Mouse (Mus musculus) liver, adult (tissue): ENCODE measurements around the gene Tent4b.

Source experiments
- GATA4 ChIP-seq: IDR thresholded peaks from 2 replicates; pipeline ENCODE4 v1.6.1; 2014; ENCODE audit warnings: mild to moderate bottlenecking, low read length; ENCODE audit not compliant: insufficient replicate concordance

The Tent4b gene

DNA sequence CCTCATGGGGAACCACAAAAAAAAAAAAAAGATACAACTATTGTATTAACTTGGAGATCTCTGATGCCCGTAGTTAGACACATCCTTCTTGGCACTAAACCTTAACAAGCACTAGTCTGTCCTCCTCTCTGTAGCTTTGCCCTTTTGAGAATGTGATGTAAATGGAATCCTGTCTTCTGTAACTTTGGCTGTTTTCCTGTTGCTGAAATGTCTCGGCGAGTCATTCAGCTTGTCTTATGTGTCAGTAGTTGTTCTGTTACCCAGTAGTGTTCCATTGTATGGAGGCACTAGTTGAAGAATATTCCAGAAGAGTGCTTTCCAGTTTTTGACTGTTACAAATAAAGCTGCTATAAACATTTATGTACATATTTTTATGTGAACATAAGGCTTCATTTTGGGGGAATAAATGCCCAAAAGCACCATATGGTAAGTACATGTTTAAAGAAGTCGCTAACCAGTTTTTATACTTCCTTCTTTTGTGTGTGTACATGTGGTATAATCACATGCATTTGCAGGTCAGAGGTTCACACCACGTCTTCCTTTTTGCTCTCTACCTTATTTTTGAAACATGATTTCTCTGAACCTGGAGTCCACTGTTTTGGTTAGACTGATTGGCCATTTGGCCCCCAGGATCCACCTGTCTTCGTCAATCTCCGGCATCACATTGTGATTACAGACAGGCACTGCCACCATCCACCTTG lies 8.3 kb downstream of the Tent4b start:
- no peak for TF ChIP-seq GATA4

DNA sequence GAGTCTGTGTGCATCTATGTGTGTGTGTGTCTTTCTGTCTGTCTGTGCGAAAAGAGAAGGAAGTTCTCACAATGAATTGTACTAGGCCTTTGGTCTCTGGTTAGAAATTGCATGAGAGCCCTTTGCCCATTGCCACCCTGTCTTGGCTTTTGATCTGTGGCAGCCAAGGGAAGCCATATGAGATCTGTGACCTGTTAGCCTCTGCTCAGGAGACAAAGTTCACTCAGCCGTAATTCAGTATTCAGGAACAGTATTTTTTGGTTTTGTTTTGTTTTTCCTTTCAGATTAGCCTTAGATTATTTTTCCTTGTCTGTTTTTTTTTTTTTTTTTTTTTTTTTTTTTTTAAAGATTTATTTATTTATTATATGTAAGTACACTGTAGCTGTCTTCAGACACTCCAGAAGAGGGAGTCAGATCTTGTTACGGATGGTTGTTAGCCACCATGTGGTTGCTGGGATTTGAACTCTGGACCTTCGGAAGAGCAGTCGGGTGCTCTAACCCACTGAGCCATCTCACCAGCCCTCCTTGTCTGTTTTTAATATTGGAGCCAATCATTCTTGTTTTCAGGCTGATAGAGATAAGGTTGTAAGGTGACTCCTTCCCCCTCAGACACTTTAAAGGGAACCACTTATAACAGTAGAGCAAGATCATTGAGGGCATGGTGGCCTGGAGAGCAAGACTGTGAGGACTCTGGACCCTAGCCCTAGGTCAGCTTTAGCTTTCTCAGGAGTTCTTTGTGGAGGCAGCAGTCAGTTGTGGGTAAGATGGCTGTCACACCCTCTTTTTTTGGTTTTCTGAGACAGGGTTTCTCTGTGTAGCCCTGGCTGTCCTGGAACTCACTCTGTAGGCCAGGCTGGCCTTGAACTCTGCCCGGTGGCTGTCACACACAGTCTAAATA lies 11.2 kb downstream of the Tent4b start:
- peak; percentile 49; the same call in 1 of the 2 replicates for TF ChIP-seq GATA4

DNA sequence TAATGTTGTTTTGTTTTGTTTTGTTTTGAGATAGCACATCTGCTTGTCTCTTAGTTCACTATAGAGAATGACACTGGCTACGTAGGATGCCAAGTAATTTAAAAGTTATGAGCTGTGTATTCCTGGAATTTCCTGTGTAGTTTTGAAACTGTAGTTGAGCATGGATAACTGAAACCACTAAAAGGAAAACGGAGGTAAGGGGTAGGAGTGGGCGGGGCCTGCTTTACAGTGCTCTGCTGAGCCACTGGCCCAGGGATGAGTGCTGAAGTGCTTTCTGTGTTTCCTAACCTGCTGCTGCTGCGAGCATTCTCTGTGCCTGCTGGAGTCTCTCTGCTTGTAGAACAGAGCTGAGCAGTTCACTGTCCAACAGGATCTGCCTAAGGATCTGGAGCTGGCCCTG lies 22.3 kb downstream of the Tent4b start:
- TF ChIP-seq GATA4: no peak

DNA sequence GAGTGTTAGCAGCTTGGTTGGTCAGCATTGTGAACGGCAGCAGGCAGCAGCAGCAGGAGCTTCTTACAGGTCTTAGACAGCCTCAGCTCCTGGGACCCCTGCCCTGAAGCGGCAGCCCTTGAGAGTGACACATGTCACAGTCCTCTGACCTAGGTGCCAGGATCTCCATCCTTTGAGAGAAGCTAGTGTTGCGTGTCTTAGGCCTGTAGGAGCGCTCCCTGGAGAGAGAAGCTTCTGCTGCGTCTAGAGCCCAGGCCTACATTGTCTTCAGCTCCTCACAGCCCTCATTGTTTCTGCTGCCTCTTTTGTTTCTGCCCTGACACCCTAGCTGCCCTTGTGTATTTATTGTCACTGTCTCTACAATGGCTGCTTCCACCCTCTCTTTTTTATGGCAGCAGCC lies 26.3 kb downstream of the Tent4b start:
- no peak for TF ChIP-seq GATA4

DNA sequence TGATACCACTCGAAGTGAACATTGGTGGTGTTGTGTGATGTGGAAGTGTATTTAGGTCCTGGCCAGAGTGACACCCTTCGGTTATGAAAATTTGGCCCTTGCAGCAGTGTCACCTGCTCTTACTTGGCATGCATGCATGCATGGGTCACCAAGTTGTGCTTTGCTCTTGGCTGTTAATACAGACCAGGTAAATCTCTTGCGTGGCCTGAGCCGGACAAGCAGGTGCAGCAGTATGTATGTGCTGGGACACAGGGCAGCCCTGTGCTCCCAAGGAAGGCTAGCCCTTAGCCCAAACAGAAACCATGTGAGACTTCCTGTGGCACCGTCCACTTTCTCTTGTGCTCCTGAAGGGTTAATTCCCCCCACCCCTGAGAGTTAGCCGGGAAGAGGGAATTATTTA lies 28.8 kb downstream of the Tent4b start:
- TF ChIP-seq GATA4: no peak

DNA sequence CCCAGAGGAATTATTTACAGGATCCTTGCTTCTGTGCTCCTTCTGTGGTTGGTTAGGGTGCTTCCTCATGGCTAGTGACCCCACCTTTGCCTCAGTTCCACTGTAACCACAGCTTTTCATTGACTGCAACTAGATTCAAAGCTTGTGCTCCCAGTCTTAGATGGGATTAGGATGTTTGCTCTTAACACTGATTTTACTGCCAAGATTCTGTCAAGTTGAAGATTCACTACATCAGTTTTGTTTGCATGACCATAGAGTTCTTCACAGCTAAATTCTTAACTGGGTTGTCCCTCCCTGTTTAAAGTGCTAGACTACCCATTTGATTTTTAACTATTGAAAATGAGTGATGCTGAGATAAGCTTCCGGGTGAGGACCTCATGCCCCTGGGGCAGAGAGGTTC lies 29.3 kb downstream of the Tent4b start:
- no peak for TF ChIP-seq GATA4

DNA sequence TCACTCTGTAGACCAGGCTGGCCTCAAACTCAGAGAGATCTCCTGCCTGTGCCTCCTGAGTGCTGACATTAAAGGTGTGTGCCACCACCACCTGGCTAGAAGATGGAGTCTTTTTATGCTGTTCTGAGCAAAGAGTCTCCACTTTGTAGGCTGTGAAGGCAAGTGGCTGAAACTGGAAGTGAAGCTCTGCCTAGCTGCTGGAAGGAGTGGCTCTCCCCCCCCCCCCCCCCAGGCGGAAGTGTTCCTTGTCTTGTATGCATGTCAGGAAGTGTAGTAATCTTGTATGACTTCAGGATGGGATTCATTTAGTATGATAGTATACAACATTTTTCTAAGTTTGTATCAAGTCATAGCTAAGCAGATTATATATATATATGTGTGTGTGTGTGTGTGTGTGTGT lies 29.8 kb downstream of the Tent4b start:
- TF ChIP-seq GATA4: no peak

DNA sequence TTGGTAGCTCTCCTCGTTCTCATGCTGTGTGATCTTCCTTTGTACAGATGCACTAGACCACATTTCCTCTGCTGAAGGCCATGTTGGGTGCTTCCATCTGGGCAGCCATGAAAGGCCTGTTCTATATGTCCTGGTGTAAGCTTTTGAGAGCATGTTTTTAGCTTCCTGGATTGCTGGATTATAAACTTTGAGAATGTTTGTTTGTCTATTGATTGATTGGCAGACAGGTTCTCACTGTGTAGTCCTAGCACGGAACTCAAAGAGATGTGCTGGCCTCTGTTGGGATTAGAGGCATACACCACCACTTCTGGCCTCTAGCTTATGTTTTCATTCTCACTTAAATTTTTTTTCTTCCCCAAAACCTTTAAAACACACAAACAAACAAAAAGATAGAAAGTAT lies 37.7 kb downstream of the Tent4b start:
- TF ChIP-seq GATA4: no peak

DNA sequence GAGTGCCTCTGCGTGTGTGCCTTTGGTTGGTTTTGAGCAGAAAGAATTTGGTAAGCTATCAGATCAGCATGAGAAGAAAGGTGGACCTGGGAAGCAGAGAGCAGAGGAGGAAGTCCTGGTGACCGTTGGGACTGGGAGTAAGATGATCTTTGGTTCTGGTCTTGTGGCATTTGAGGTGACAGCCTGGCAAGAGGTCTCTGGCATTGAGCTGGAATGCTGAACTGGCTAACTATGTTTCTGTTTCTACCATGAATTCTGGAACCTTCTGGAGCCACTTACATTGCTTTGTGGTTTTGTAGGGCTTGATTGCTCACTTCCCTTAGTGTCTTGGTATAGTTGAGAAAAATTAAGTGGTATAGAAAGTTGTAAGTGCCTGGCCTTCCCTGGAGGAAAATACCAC lies 38.6 kb downstream of the Tent4b start:
- TF ChIP-seq GATA4: no peak

DNA sequence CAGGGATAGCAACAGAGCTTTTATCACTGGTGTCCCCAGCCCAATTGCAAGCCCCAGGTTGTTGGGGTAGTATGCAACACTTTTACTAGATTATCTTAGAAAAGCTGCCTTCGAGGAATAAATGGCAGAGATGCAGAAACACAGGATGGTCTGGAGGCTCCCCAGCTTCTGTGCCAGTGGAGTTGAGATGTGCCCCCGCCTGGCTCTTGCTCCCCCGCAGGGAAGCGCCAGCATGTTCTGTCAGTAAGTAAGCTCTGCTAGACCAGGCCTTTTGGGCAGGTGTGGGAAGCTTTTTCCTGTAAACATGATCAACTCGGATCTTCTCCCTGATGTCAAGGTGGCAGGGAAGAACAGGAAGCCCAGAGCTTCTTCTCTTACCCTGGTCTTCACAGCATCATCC lies 40.3 kb downstream of the Tent4b start:
- TF ChIP-seq GATA4: no peak

DNA sequence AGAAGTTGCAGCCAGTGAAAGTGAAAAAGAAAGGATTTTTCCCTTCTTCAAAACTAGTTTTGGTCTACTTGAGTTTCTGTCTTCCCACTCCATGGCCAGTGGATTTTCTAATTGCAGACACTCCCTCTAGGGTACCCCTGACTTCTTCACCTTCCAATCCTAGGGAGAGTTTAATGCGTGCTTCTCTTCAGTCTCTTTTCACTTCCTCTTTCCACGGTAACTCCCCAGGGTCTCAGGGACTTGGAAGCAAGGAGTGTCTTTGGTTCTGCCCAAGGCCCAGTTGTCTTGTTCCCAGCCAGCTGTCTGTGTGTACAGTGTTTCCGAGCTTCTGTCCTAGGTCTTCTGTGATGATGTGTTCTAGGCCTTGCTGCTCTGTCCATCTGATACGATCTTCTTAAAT lies 42.9 kb downstream of the Tent4b start:
- no peak for TF ChIP-seq GATA4

DNA sequence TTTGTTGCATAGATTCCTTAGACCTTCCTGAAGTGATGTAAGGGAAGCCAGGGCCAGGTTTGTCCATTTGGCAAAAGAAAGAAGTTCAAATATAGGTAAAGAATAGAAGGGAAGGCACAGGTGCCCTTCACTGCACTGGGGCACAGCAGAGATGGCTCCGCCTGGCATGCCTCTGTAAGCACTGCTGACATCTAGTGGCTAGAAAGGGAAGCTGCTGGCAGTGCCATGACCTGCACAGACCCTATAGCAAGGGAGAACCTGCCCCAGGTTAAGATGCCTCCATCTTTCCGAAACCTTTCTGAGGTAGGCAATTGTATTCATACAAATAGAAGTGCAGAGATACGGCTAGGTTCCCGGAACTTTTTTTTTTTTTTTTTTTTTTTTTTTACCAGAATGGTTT lies 45.3 kb downstream of the Tent4b start:
- TF ChIP-seq GATA4: no peak

DNA sequence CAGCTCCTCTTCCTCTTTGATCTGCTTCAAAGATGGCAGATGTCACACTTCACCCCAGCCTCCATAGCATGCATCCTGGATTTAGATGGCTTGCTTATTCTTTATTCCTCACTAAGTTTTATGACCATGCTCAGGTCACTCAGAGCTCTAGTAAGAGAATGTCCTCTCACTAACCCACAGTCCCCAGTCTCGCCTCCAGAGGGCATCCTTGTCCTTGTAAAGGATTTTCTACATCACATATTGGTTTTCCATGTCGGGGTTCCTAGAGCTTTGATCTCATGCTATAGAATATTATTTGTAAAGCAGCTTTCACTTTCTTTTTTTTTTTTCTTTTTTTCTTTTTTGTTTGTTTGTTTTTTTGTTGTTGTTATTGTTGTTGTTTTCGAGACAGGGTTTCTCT lies 53.8 kb downstream of the Tent4b start:
- TF ChIP-seq GATA4: no peak

DNA sequence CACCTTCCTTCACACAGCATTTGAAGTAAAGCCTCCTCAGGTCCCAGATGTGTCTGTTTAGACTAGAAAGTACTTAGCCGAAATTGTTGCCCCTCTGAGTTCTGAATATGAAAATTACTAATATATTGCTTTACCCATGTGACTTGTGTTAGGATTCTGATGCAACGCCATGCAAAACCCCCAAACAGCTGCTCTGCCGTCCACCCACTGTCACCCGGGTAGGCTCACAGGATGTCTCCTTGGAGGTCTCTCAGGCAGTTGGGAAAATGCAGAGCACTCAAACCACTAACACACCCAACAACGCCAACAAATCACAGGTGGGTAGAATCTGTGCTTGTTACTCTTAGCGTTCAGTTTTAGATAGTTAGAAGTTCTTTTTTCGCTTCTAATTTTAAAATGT lies 55.9 kb downstream of the Tent4b start:
- no peak for TF ChIP-seq GATA4

DNA sequence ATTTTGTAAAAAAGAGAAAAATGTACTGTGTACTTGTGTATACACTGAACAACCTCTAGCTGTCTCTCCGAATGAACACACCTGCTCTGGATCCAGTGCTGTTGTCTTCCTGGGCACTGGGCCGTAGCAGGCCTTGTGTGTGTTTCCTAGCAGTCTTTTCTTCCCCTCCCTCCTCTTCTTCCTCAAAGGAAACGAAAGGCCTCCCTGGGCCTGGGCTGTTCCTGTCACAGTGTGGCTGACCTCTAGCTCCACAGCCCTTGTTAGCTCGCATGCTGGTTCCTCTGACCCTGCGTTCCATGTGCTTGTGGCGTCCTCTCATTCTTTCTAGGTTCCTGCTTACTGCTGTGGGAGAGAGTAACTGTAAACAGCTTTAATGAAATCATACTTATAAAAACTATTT lies 59.0 kb downstream of the Tent4b start:
- no peak for TF ChIP-seq GATA4

DNA sequence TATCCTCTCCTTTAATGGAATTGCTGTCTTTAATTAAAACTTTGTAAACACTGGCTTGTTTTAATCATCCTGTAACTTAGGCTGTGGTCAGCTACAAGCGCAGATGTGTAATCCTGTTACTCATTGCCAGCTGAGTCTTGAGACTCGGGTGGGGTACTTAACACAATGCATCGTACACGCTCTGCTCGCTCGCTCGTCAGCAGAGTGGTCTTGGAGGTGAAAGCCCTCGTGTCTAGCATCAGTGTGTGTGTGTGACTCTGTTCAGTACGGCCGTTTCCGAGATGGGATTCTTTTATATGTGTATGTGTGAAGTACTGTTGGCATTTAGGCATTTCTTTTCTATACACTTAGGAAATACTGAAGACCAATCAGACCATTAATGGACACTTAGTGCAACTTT lies 59.5 kb downstream of the Tent4b start:
- no peak for TF ChIP-seq GATA4

DNA sequence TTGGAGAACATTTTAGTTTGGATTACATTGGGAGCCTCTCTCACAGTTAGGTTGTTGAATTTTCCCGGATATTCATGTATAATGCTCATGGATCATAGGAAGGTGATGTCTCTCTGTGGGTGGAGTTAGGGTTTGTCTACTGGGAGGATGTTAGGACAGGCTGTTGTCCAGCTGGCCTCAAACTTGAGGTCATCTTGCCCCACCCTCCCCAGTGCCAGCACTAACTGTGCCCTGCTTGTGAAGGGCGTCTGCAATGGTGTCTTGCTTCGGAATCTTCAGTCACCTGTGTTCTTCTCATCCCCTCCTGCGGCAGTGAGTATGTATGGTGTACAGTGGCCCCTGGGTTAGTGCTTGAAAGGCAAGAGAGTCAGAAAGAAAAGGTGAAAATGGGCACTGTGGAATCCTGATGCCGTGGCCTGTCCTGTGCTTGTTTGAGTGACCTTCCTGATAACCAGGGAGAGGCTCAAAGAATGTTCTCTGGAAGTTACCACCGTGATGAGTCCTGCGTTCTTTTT lies 61.5 kb downstream of the Tent4b start:
- TF ChIP-seq GATA4: no peak
